18 mouse cellular contexts compared by ENCODE assay signal in the genomic region with DNA sequence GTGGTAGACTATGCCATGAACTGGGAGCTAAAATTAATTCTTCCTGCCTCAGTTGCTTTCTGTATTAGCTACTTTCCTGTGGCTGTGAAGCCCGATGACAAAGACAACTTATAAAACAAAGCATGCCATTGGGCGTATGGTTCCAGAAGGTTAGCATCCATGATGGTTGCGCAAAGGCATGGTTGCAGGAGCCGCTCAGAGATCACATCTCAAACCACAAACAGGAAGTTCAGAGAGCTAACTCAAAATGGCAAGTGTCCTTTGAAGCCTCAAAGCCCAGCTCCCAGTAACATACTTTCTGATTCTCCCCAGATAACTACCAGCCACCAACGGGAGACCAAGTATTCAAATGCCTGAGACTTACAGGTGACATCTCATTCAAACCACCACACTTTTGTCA. TPM values are rescaled to one million over a fixed set of nuclear protein-coding genes. Genes with fewer than 3 reads are reported as not detected.
DNase-seq lines count a peak whose midpoint lies in the region; ATAC-seq lines count a peak whose summit lies in the region.
"Had no signal": no experiment of that assay in that cellular context is flagged by ENCODE, and none has a peak within 500 bp of the region (broad histone marks: within the 10 kb centered on the region; RNA-seq: fewer than 3 reads in every experiment).

No protein-coding gene starts in this region.

- no peaks in the 10 kb centered on the region for H3K27me3 ChIP-seq in heart, embryonic 13.5 days (replicated peaks)
- H3K27me3 ChIP-seq in intestine, embryonic 15.5 days (replicated peaks): no peaks in the 10 kb centered on the region
- H3K27me3 ChIP-seq: neural tube, embryonic 15.5 days had no signal

- WGBS in heart, embryonic 13.5 days: 65% methylated on average over 5 of the region's 5 CpGs
- WGBS in intestine, embryonic 15.5 days: 88% methylated on average over 5 of the region's 5 CpGs

- no peak overlapping the region for H3K4me3 ChIP-seq in heart, embryonic 13.5 days
- H3K4me3 ChIP-seq in intestine, embryonic 15.5 days (replicated peaks): no peak overlapping the region
- H3K4me3 ChIP-seq: erythroblast, embryonic 14.5 days; hindbrain, embryonic 10.5 days; liver, embryonic 13.5 days; midbrain, embryonic 10.5 days; neural tube, embryonic 15.5 days had no signal

- no peak for ATAC-seq in heart, embryonic 13.5 days (ENCODE audit: extremely low read depth, insufficient number of reproducible peaks, low FRiP score, low TSS enrichment)
- no peak for ATAC-seq in intestine, embryonic 15.5 days
- ATAC-seq: forebrain, embryonic 14.5 days; lung, postnatal 0 days had no signal

- intact Hi-C loops in heart, postnatal 10 days (cut with DNase I): no loop called here

- H3K9ac ChIP-seq in heart, embryonic 13.5 days: no peak overlapping the region
- no peak overlapping the region for H3K9ac ChIP-seq in intestine, embryonic 15.5 days
- H3K9ac ChIP-seq: liver, embryonic 13.5 days; neural tube, embryonic 15.5 days had no signal

- no peak for DNase-seq in heart, postnatal 10 days
- peak; percentile 63 for DNase-seq in T-cell, adult 2 months (ENCODE audit: low spot score)
- peak; percentile 72 for DNase-seq in naive thymus-derived CD4-positive, alpha-beta T cell, adult 2 months (ENCODE audit: low read depth)
- peak; percentile 51 to 61 for DNase-seq in thymus, postnatal 36 days
- DNase-seq in ovary, postnatal 10 days (ENCODE audit: low spot score): no peak
- no peak for DNase-seq in spleen, adult 18-20 months
- DNase-seq: adrenal gland, adult 2 months; cerebellum, postnatal 25 days; gastrocnemius, postnatal 36 days; liver, embryonic 13.5 days had no signal

- H3K4me2 ChIP-seq in heart, embryonic 13.5 days: peak overlapping the region; percentile 18; the same call in 1 of the 2 replicates
- H3K4me2 ChIP-seq in intestine, embryonic 15.5 days (replicated peaks): no peak overlapping the region
- H3K4me2 ChIP-seq: liver, embryonic 13.5 days; neural tube, embryonic 15.5 days had no signal

- H3K27ac ChIP-seq in heart, embryonic 13.5 days (replicated peaks): no peak overlapping the region
- H3K27ac ChIP-seq in intestine, embryonic 15.5 days: no peak overlapping the region
- H3K27ac ChIP-seq: hindbrain, embryonic 10.5 days; liver, embryonic 13.5 days; midbrain, embryonic 10.5 days; neural tube, embryonic 15.5 days had no signal

- H3K9me3 ChIP-seq in heart, embryonic 13.5 days: no peaks in the 10 kb centered on the region
- no peaks in the 10 kb centered on the region for H3K9me3 ChIP-seq in intestine, embryonic 15.5 days
- H3K9me3 ChIP-seq: liver, embryonic 13.5 days; neural tube, embryonic 15.5 days had no signal

- peaks cover 12% of the 10 kb centered on the region for H3K36me3 ChIP-seq in heart, embryonic 13.5 days
- H3K36me3 ChIP-seq in intestine, embryonic 15.5 days: no peaks in the 10 kb centered on the region
- H3K36me3 ChIP-seq: liver, embryonic 13.5 days had no signal

- H3K4me1 ChIP-seq in heart, embryonic 13.5 days: peaks cover 63% of the 10 kb centered on the region
- peaks cover 4% of the 10 kb centered on the region for H3K4me1 ChIP-seq in intestine, embryonic 15.5 days (replicated peaks)
- H3K4me1 ChIP-seq: liver, embryonic 13.5 days had no signal

RNA-seq across cellular contexts. Expression of a gene that starts 5.3 kb away (rescaled TPM):
- 19.3 and 19.5 TPM in 2 replicates for polyA plus RNA-seq in heart, embryonic 13.5 days (2015; fragmentation: Nextera tagmentation; extraction: Ambion mirVana)
- 10 to 100 TPM; 42.4 to 45.1 TPM for total RNA-seq in heart, postnatal 10 days (2021)
- 17.6 and 17.9 TPM in 2 replicates for polyA plus RNA-seq in intestine, embryonic 15.5 days (2015; fragmentation: Nextera tagmentation; extraction: Ambion mirVana)
- polyA plus RNA-seq: erythroblast, embryonic 14.5 days had no signal

Comparison
In these comparisons a context has a peak if more than half of its experiments do, and no peak if none do; other contexts are left out.
1. DNase-seq: peak in T-cell, adult 2 months (single experiment), naive thymus-derived CD4-positive, alpha-beta T cell, adult 2 months (single experiment) and thymus, postnatal 36 days (2 of 2); none in heart, postnatal 10 days (0 of 2), ovary, postnatal 10 days (single experiment) and spleen, adult 18-20 months (0 of 2).